Mouse (Mus musculus): ENCODE data around the gene Gm9887. TPM values are rescaled to one million over a fixed set of nuclear protein-coding genes. Genes with fewer than 3 reads are reported as not detected.

Gm9887 gene
- total RNA-seq (2014; rRNA removed) (0.20 and 0.37 TPM in 2 replicates), polyA plus RNA-seq (2012; rRNA removed) (0.48 and 0.85 TPM in 2 replicates)

DNA sequence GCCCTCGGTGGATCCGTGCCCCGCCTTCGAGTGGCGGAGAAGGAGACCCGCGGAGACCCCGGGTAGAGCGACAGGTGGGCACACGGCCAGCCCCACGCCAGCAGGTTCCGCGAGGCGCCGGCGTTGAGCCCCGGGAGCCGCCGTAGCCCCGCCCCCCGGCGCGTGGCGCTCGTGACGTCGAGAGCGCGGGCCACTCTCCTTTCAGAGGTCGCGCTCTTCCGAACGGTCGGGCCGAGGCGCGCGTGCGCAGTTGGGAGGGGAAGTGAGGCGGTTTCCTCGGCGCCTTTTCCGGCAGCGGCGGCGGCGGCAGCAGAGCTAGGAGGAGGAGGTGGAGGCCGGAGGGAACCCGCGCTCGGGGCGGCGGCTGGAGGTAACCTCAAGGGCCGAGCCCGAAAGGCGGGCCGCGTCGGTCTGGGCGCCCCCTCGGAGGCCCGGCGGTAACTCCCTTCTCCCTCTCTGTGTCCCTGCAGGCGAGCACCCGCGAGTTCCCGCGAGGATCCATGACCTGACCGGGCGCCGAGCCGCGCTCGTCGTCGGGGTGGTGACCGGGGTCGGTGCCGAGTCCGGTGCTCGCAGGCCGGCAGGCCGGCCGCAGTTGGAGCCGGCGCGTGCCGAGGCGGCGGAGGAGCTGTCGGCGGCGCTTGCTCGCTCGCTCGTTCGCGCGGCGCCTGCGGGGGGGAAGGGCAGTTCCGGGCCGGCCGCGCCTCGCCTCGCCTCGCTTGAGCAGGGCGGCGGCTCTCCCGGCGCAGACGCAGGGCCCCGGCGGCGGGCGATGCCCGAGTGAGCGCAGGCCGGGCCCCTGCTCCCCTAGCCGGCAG is at the start of gene Gm9887, which contains the start of gene Arf6:
TSS of gene Gm9887 (minus strand) at position 605 of the 818 bp plus-strand sequence.
TSS of gene Arf6 (plus strand) at position 297 of the 818 bp plus-strand sequence.
- Histone ChIP-seq H3K4me3 (ENCODE audit: insufficient read depth, low read depth, low read length) (peak within 1 kb of the TSS; percentile 87), H3K4me1 (ENCODE audit: control insufficient read depth, insufficient read depth, low read length) (peaks cover 14% of the 10 kb centered on the region), H3K27ac (replicated peaks; ENCODE audit: insufficient read depth, low read depth, low read length) (peak within 1 kb of the TSS; percentile 98), H3K27me3 (ENCODE audit: control insufficient read depth, insufficient read depth, low read length) (no peaks in the 10 kb centered on the region), H3K79me2 (ENCODE audit: control insufficient read depth, insufficient read depth, low read length) (peaks cover 17% of the 10 kb centered on the region), H3K9ac (ENCODE audit: low read depth, low read length) (peak within 1 kb of the TSS; percentile 99), H3K36me3 (ENCODE audit: control insufficient read depth, insufficient read depth, low read length) (peaks cover 5% of the 10 kb centered on the region)
- under 1% methylated on average over 121 of the region's 121 CpGs for WGBS
- TF ChIP-seq POLR2A (IDR thresholded peaks at IDR 0.05; ENCODE audit: extremely low read depth, insufficient read depth, low read length) (peak; percentile 83; the same call in 1 of the 2 replicates), CTCF (IDR thresholded peaks at IDR 0.05; ENCODE audit: low read depth, low read length) (no peak)
- peak; percentile 75 for DNase-seq (ENCODE audit: extremely low read depth, low read depth, low spot score)

GRCm38 (mm10) chr12:69420716-69421115 is 48.5 kb upstream of the Gm9887 start:
- DNase-seq (ENCODE audit: extremely low read depth, low read depth, low spot score) = no peak
- no peak overlapping the region for H3K4me3 ChIP-seq (ENCODE audit: insufficient read depth, low read depth, low read length)
- TF ChIP-seq POLR2A (IDR thresholded peaks at IDR 0.05; ENCODE audit: extremely low read depth, insufficient read depth, low read length) (no peak), CTCF (IDR thresholded peaks at IDR 0.05; ENCODE audit: low read depth, low read length) (no peak)
- no peaks in the 10 kb centered on the region for H3K4me1 ChIP-seq (ENCODE audit: control insufficient read depth, insufficient read depth, low read length)
- no peaks in the 10 kb centered on the region for H3K27me3 ChIP-seq (ENCODE audit: control insufficient read depth, insufficient read depth, low read length)
- H3K9ac ChIP-seq (ENCODE audit: low read depth, low read length) = no peak overlapping the region
- 77% methylated on average over 3 of the region's 3 CpGs for WGBS
- no peak overlapping the region for H3K27ac ChIP-seq (replicated peaks; ENCODE audit: insufficient read depth, low read depth, low read length)
- H3K36me3 ChIP-seq (ENCODE audit: control insufficient read depth, insufficient read depth, low read length) = no peaks in the 10 kb centered on the region
- H3K79me2 ChIP-seq (ENCODE audit: control insufficient read depth, insufficient read depth, low read length) = no peaks in the 10 kb centered on the region

DNA sequence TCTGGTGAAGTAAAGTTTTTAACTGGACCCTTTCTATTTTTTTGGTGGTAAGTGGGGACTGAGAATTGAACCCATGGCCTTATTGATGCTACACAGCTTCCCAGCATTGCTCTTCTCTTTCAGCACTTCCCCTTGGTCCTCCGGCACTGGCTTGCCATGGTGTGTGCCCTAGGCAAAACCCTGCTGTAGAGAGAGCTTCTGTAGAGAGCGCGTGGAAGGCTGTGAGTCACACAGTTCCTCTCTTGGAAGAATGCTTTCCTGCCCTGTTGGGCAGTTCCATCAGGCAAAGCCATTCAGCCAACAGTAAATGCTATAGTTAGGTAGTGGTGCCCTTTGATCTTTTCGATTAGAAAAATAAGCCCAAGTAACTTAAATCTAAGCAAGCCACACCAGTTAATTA is 47.3 kb upstream of the Gm9887 start:
- TF ChIP-seq POLR2A (IDR thresholded peaks at IDR 0.05; ENCODE audit: extremely low read depth, insufficient read depth, low read length) = no peak
- no peak for TF ChIP-seq CTCF (IDR thresholded peaks at IDR 0.05; ENCODE audit: low read depth, low read length)
- WGBS = 89% methylated on average over 4 of the region's 4 CpGs
- H3K9ac ChIP-seq (ENCODE audit: low read depth, low read length) = no peak overlapping the region
- H3K79me2 ChIP-seq (ENCODE audit: control insufficient read depth, insufficient read depth, low read length) = no peaks in the 10 kb centered on the region
- H3K27me3 ChIP-seq (ENCODE audit: control insufficient read depth, insufficient read depth, low read length) = no peaks in the 10 kb centered on the region
- no peak for DNase-seq (ENCODE audit: extremely low read depth, low read depth, low spot score)
- no peak overlapping the region for H3K27ac ChIP-seq (replicated peaks; ENCODE audit: insufficient read depth, low read depth, low read length)
- H3K36me3 ChIP-seq (ENCODE audit: control insufficient read depth, insufficient read depth, low read length) = no peaks in the 10 kb centered on the region
- no peaks in the 10 kb centered on the region for H3K4me1 ChIP-seq (ENCODE audit: control insufficient read depth, insufficient read depth, low read length)
- no peak overlapping the region for H3K4me3 ChIP-seq (ENCODE audit: insufficient read depth, low read depth, low read length)

- H3K79me2 ChIP-seq (ENCODE audit: control insufficient read depth, insufficient read depth, low read length) = no peaks in the 10 kb centered on the region
- WGBS = 41% methylated on average over 14 of the region's 14 CpGs
- H3K27me3 ChIP-seq (ENCODE audit: control insufficient read depth, insufficient read depth, low read length) = no peaks in the 10 kb centered on the region
- peak; percentile 28 for DNase-seq (ENCODE audit: extremely low read depth, low read depth, low spot score)
- H3K4me3 ChIP-seq (ENCODE audit: insufficient read depth, low read depth, low read length) = no peak overlapping the region
- no peaks in the 10 kb centered on the region for H3K4me1 ChIP-seq (ENCODE audit: control insufficient read depth, insufficient read depth, low read length)
- H3K9ac ChIP-seq (ENCODE audit: low read depth, low read length) = no peak overlapping the region
- no peak for TF ChIP-seq CTCF (IDR thresholded peaks at IDR 0.05; ENCODE audit: low read depth, low read length)
- no peak for TF ChIP-seq POLR2A (IDR thresholded peaks at IDR 0.05; ENCODE audit: extremely low read depth, insufficient read depth, low read length)
- H3K27ac ChIP-seq (replicated peaks; ENCODE audit: insufficient read depth, low read depth, low read length) = no peak overlapping the region
- no peaks in the 10 kb centered on the region for H3K36me3 ChIP-seq (ENCODE audit: control insufficient read depth, insufficient read depth, low read length)
Measured at GRCm38 (mm10) chr12:69419017-69419605, 46.9 kb upstream of the Gm9887 start.

DNA sequence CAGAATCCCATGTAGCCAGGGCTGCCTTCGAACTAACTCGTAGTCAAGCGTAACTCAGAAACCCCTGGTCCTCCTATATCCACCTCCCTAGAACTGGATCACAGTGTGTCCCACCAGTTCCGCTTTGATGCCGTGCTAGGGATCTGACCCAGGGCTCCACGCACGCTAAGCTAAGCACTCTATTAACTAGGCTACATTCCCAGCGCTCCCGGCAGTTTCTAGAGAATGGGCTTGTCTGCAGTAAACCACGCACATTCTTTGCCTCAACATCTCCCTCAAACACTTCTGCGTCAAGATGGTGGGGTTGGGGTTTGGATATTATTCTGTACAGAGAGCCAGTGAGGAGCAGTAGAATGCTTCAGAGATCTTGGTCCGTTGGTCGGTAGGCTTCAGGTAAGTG is 46.3 kb upstream of the Gm9887 start:
- Histone ChIP-seq H3K9ac (ENCODE audit: low read depth, low read length) (no peak overlapping the region), H3K4me1 (ENCODE audit: control insufficient read depth, insufficient read depth, low read length) (no peaks in the 10 kb centered on the region), H3K4me3 (ENCODE audit: insufficient read depth, low read depth, low read length) (no peak overlapping the region), H3K79me2 (ENCODE audit: control insufficient read depth, insufficient read depth, low read length) (no peaks in the 10 kb centered on the region), H3K36me3 (ENCODE audit: control insufficient read depth, insufficient read depth, low read length) (no peaks in the 10 kb centered on the region), H3K27ac (replicated peaks; ENCODE audit: insufficient read depth, low read depth, low read length) (no peak overlapping the region), H3K27me3 (ENCODE audit: control insufficient read depth, insufficient read depth, low read length) (no peaks in the 10 kb centered on the region)
- TF ChIP-seq POLR2A (IDR thresholded peaks at IDR 0.05; ENCODE audit: extremely low read depth, insufficient read depth, low read length) = no peak
- no peak for TF ChIP-seq CTCF (IDR thresholded peaks at IDR 0.05; ENCODE audit: low read depth, low read length)
- DNase-seq (ENCODE audit: extremely low read depth, low read depth, low spot score) = no peak
- 95% methylated on average over 13 of the region's 13 CpGs for WGBS

All from liver, adult 2 months (tissue).